Mouse (Mus musculus): Measurements from ENCODE around the gene Erbb4.
A peak's percentile ranks its signal among the peaks of the same experiment; 100 is the strongest.

Erbb4 gene

GRCm38 (mm10) chr1:68517820-68518219 is 590.0 kb downstream of the Erbb4 start:
- DNase-seq (ENCODE audit: low read depth, low spot score), result no peak

GRCm38 (mm10) chr1:68503873-68504272 is 604.0 kb downstream of the Erbb4 start:
- no peak for DNase-seq (ENCODE audit: low read depth, low spot score)

- DNase-seq (ENCODE audit: low read depth, low spot score), result no peak
Observed at GRCm38 (mm10) chr1:68501561-68501960, 606.3 kb downstream of the Erbb4 start.

GRCm38 (mm10) chr1:68466390-68466960 is 641.4 kb downstream of the Erbb4 start:
- DNase-seq (ENCODE audit: low read depth, low spot score), result no peak

- DNase-seq (ENCODE audit: low read depth, low spot score), result no peak
Observed at GRCm38 (mm10) chr1:68451274-68451673, 656.6 kb downstream of the Erbb4 start.

- no peak for DNase-seq (ENCODE audit: low read depth, low spot score)
Observed at GRCm38 (mm10) chr1:68424336-68424983, 683.4 kb downstream of the Erbb4 start.

GRCm38 (mm10) chr1:68401204-68401603 is 706.7 kb downstream of the Erbb4 start:
- DNase-seq (ENCODE audit: low read depth, low spot score), result no peak

- DNase-seq (ENCODE audit: low read depth, low spot score), result no peak
Observed at GRCm38 (mm10) chr1:68371531-68371930, 736.3 kb downstream of the Erbb4 start.

GRCm38 (mm10) chr1:68333714-68334113 is 774.1 kb downstream of the Erbb4 start:
- peak; percentile 14 for DNase-seq (ENCODE audit: low read depth, low spot score)

GRCm38 (mm10) chr1:68305813-68306212 is 802.0 kb downstream of the Erbb4 start:
- DNase-seq (ENCODE audit: low read depth, low spot score), result no peak

GRCm38 (mm10) chr1:68284443-68284842 is 823.4 kb downstream of the Erbb4 start:
- no peak for DNase-seq (ENCODE audit: low read depth, low spot score)

GRCm38 (mm10) chr1:68275819-68276218 is 832.0 kb downstream of the Erbb4 start:
- DNase-seq (ENCODE audit: low read depth, low spot score), result no peak

GRCm38 (mm10) chr1:68178580-68178979 is 929.3 kb downstream of the Erbb4 start:
- no peak for DNase-seq (ENCODE audit: low read depth, low spot score)

- DNase-seq (ENCODE audit: low read depth, low spot score), result no peak
Observed at GRCm38 (mm10) chr1:68155253-68155652, 952.6 kb downstream of the Erbb4 start.

GRCm38 (mm10) chr1:68150572-68150971 is 957.3 kb downstream of the Erbb4 start:
- no peak for DNase-seq (ENCODE audit: low read depth, low spot score)

- DNase-seq (ENCODE audit: low read depth, low spot score), result no peak
Observed at GRCm38 (mm10) chr1:68142562-68143350, 965.1 kb downstream of the Erbb4 start.

- DNase-seq (ENCODE audit: low read depth, low spot score), result no peak
Observed at GRCm38 (mm10) chr1:68134943-68135342, 972.9 kb downstream of the Erbb4 start.

- DNase-seq (ENCODE audit: low read depth, low spot score), result no peak
Observed at GRCm38 (mm10) chr1:68134450-68134849, 973.4 kb downstream of the Erbb4 start.

- DNase-seq (ENCODE audit: low read depth, low spot score), result no peak
Observed at GRCm38 (mm10) chr1:68123541-68123940, 984.3 kb downstream of the Erbb4 start.

GRCm38 (mm10) chr1:68120364-68120763 is 987.5 kb downstream of the Erbb4 start:
- no peak for DNase-seq (ENCODE audit: low read depth, low spot score)

- DNase-seq (ENCODE audit: low read depth, low spot score), result no peak
Observed at GRCm38 (mm10) chr1:68115721-68116120, 992.1 kb downstream of the Erbb4 start.

GRCm38 (mm10) chr1:68106543-68106860 is 1001.4 kb downstream of the Erbb4 start:
- no peak for DNase-seq (ENCODE audit: low read depth, low spot score)
